Mouse (Mus musculus): Measurements from ENCODE around the gene C2cd4d. TPM values are rescaled to one million over a fixed set of nuclear protein-coding genes. Genes with fewer than 3 reads are reported as not detected.
A peak's percentile ranks its signal among the peaks of the same experiment; 100 is the strongest.

The C2cd4d gene
- polyA plus RNA-seq, 1 experiment from 2014 or later: 1.2 TPM

GRCm38 (mm10) chr3:94399663-94400310 lies 37.5 kb downstream of the C2cd4d start:
- peaks cover 50% of the 10 kb centered on the region for H3K4me1 ChIP-seq (replicated peaks)
- H3K4me3 ChIP-seq: peak overlapping the region; percentile 52
- no peaks in the 10 kb centered on the region for H3K36me3 ChIP-seq
- H3K27ac ChIP-seq: peak overlapping the region; percentile 86
- DNase-seq (ENCODE audit: low spot score): peak; percentile 70
- no peaks in the 10 kb centered on the region for H3K9me3 ChIP-seq
- peaks cover 68% of the 10 kb centered on the region for H3K27me3 ChIP-seq (ENCODE audit: insufficient read depth, poor library complexity, severe bottlenecking)
- 27% methylated on average over 5 of the region's 5 CpGs for WGBS

GRCm38 (mm10) chr3:94402451-94402850 lies 40.2 kb downstream of the C2cd4d start:
- Histone ChIP-seq H3K27me3 (ENCODE audit: insufficient read depth, poor library complexity, severe bottlenecking) (peaks cover 66% of the 10 kb centered on the region), H3K36me3 (no peaks in the 10 kb centered on the region), H3K4me1 (replicated peaks) (peaks cover 55% of the 10 kb centered on the region), H3K27ac (peak overlapping the region; percentile 54), H3K4me3 (no peak overlapping the region), H3K9me3 (no peaks in the 10 kb centered on the region)
- 78% methylated on average over 8 of the region's 8 CpGs for WGBS
- no peak for DNase-seq (ENCODE audit: low spot score)

GRCm38 (mm10) chr3:94404366-94405054 lies 42.3 kb downstream of the C2cd4d start:
- 16% methylated on average over 7 of the region's 7 CpGs for WGBS
- H3K4me3 ChIP-seq: no peak overlapping the region
- no peaks in the 10 kb centered on the region for H3K9me3 ChIP-seq
- DNase-seq (ENCODE audit: low spot score): no peak
- H3K4me1 ChIP-seq (replicated peaks): peaks cover 45% of the 10 kb centered on the region
- H3K36me3 ChIP-seq: no peaks in the 10 kb centered on the region
- peaks cover 59% of the 10 kb centered on the region for H3K27me3 ChIP-seq (ENCODE audit: insufficient read depth, poor library complexity, severe bottlenecking)
- peak overlapping the region; percentile 56 for H3K27ac ChIP-seq

- Histone ChIP-seq H3K36me3 (no peaks in the 10 kb centered on the region), H3K4me1 (replicated peaks) (peaks cover 34% of the 10 kb centered on the region), H3K9me3 (no peaks in the 10 kb centered on the region), H3K4me3 (no peak overlapping the region), H3K27ac (no peak overlapping the region), H3K27me3 (ENCODE audit: insufficient read depth, poor library complexity, severe bottlenecking) (peaks cover 48% of the 10 kb centered on the region)
- WGBS: 76% methylated on average over 4 of the region's 4 CpGs
- no peak for DNase-seq (ENCODE audit: low spot score)
These were observed 43.3 kb downstream of the C2cd4d start for GRCm38 (mm10) chr3:94405561-94405960.

GRCm38 (mm10) chr3:94412530-94412929 lies 50.3 kb downstream of the C2cd4d start:
- Histone ChIP-seq H3K27ac (peak overlapping the region; percentile 88), H3K36me3 (no peaks in the 10 kb centered on the region)

GRCm38 (mm10) chr3:94413031-94413679 lies 50.9 kb downstream of the C2cd4d start, which contains the start of gene Tdrkh:
Gene Tdrkh, plus strand, starts transcription at chr3:94413273.
- no peaks in the 10 kb centered on the region for H3K27me3 ChIP-seq (ENCODE audit: insufficient read depth, poor library complexity, severe bottlenecking)
- 9% methylated on average over 52 of the region's 52 CpGs for WGBS
- DNase-seq (ENCODE audit: low spot score): peak; percentile 97

More at GRCm38 (mm10) chr3:94412530-94412929, 50.3 kb downstream of the C2cd4d start:
- Histone ChIP-seq H3K27me3 (ENCODE audit: insufficient read depth, poor library complexity, severe bottlenecking) (0 out of 2 replicates have a peak, but pooled peaks cover 2% of the 10 kb centered on the region), H3K4me1 (replicated peaks) (peaks cover 25% of the 10 kb centered on the region), H3K9me3 (no peaks in the 10 kb centered on the region), H3K4me3 (peak overlapping the region; percentile 61)
- WGBS: 10% methylated on average over 25 of the region's 25 CpGs
- DNase-seq (ENCODE audit: low spot score): no peak

More at GRCm38 (mm10) chr3:94413031-94413679, 50.9 kb downstream of the C2cd4d start, which contains the start of gene Tdrkh:
- Histone ChIP-seq H3K4me3 (peak within 1 kb of the TSS; percentile 61), H3K4me1 (replicated peaks) (peaks cover 25% of the 10 kb centered on the region), H3K36me3 (no peaks in the 10 kb centered on the region), H3K9me3 (no peaks in the 10 kb centered on the region), H3K27ac (peak within 1 kb of the TSS; percentile 88)

Other genes starting within 250 kb of the C2cd4d start
- gene Gm10696, start 184.2 kb upstream of the C2cd4d start, polyA plus RNA-seq (2016; fragmentation: Nextera tagmentation; extraction: Ambion mirVana): not detected in 2 replicates
- not detected in 2 replicates for gene Gm5286, start 165.7 kb upstream of the C2cd4d start, polyA plus RNA-seq (2016; fragmentation: Nextera tagmentation; extraction: Ambion mirVana)
- not detected in 2 replicates for gene Gm4778, start 98.4 kb upstream of the C2cd4d start, polyA plus RNA-seq (2016; fragmentation: Nextera tagmentation; extraction: Ambion mirVana)
- gene Them4, start 52.3 kb upstream of the C2cd4d start, polyA plus RNA-seq (2016; fragmentation: Nextera tagmentation; extraction: Ambion mirVana): 8.6 and 9.8 TPM in 2 replicates
- gene Them5, start 20.3 kb upstream of the C2cd4d start, polyA plus RNA-seq (2016; fragmentation: Nextera tagmentation; extraction: Ambion mirVana): not detected in 2 replicates
- 0.13 and 0.30 TPM in 2 replicates for gene Rorc, start 10.4 kb downstream of the C2cd4d start, polyA plus RNA-seq (2016; fragmentation: Nextera tagmentation; extraction: Ambion mirVana)
- gene Lingo4, start 36.1 kb downstream of the C2cd4d start, polyA plus RNA-seq (2016; fragmentation: Nextera tagmentation; extraction: Ambion mirVana): 0.66 and 1.2 TPM in 2 replicates
- gene Tdrkh, start 50.8 kb downstream of the C2cd4d start, polyA plus RNA-seq (2016; fragmentation: Nextera tagmentation; extraction: Ambion mirVana): 39.6 and 46.1 TPM in 2 replicates
- gene Mrpl9, start 80.9 kb downstream of the C2cd4d start, polyA plus RNA-seq (2016; fragmentation: Nextera tagmentation; extraction: Ambion mirVana): 71.3 and 73.4 TPM in 2 replicates
- 0.26 and 0.98 TPM in 2 replicates for gene Oaz3, start 81.5 kb downstream of the C2cd4d start, polyA plus RNA-seq (2016; fragmentation: Nextera tagmentation; extraction: Ambion mirVana)
- gene Celf3, start 115.9 kb downstream of the C2cd4d start, polyA plus RNA-seq (2016; fragmentation: Nextera tagmentation; extraction: Ambion mirVana): 69.3 and 136 TPM in 2 replicates
- 6.5 and 19.3 TPM in 2 replicates for gene Riiad1, start 117.9 kb downstream of the C2cd4d start, polyA plus RNA-seq (2016; fragmentation: Nextera tagmentation; extraction: Ambion mirVana)
- gene Snx27, start 220.3 kb downstream of the C2cd4d start, polyA plus RNA-seq (2016; fragmentation: Nextera tagmentation; extraction: Ambion mirVana): 43.0 and 45.5 TPM in 2 replicates